Mouse (Mus musculus) layer of hippocampus, postnatal 10 days (tissue): ENCODE measurements around the gene D930048N14Rik. TPM values are rescaled to one million over a fixed set of nuclear protein-coding genes. Genes with fewer than 3 reads are reported as not detected.
"Not testable (repeated sequence)": the region's sequence is repeated elsewhere in the genome, so short reads cannot be mapped to it uniquely, and the experiment has no call there.

Experiments
- DNase-seq, 2 experiments: peaks; one replicate each; pipeline ENCODE4 v3.0.0; 2021; ENCODE audit warnings: low spot score in 2 of 2
- total RNA-seq, 2 experiments: library from RNA; stranded (reverse); gene quantifications; 2 replicates each; pipeline ENCODE4 v1.2.3; 2021

Gene D930048N14Rik
- total RNA-seq, 2 experiments from 2014 or later: 0.98 to 1.3 TPM

- DNase-seq: no peak
These were observed 23.3 kb upstream of the D930048N14Rik start for GRCm38 (mm10) chr11:51627425-51627824.

GRCm38 (mm10) chr11:51627907-51628306 lies 22.8 kb upstream of the D930048N14Rik start:
- no peak for DNase-seq

GRCm38 (mm10) chr11:51629651-51630314 lies 21.0 kb upstream of the D930048N14Rik start:
- DNase-seq: no peak

- DNase-seq: no peak
These were observed 18.5 kb upstream of the D930048N14Rik start for GRCm38 (mm10) chr11:51632130-51632753.

- DNase-seq: not testable (repeated sequence)
These were observed 17.6 kb upstream of the D930048N14Rik start for GRCm38 (mm10) chr11:51633200-51633599.

GRCm38 (mm10) chr11:51633721-51634120 lies 17.0 kb upstream of the D930048N14Rik start:
- no peak for DNase-seq

GRCm38 (mm10) chr11:51635127-51635524 lies 15.6 kb upstream of the D930048N14Rik start:
- no peak for DNase-seq

- peak; percentile 94 for DNase-seq
These were observed 15.0 kb upstream of the D930048N14Rik start, which contains the start of gene Rmnd5b for GRCm38 (mm10) chr11:51635525-51636322. TSS of gene Rmnd5b (minus strand) at chr11:51635896.

GRCm38 (mm10) chr11:51636323-51636684 lies 14.4 kb upstream of the D930048N14Rik start:
- peak in 1 of 2 experiments; percentile 38 for DNase-seq

- no peak for DNase-seq
These were observed 12.8 kb upstream of the D930048N14Rik start for GRCm38 (mm10) chr11:51637971-51638414.

GRCm38 (mm10) chr11:51638497-51638896 lies 12.3 kb upstream of the D930048N14Rik start:
- DNase-seq: no peak

GRCm38 (mm10) chr11:51640748-51641147 lies 10.0 kb upstream of the D930048N14Rik start:
- no peak for DNase-seq

- no peak for DNase-seq
These were observed 7.6 kb upstream of the D930048N14Rik start for GRCm38 (mm10) chr11:51643202-51643601.

GRCm38 (mm10) chr11:51643761-51644160 lies 7.0 kb upstream of the D930048N14Rik start:
- peak in 1 of 2 experiments; percentile 34 for DNase-seq

GRCm38 (mm10) chr11:51644217-51644616 lies 6.5 kb upstream of the D930048N14Rik start:
- no peak for DNase-seq

- DNase-seq: peak in 1 of 2 experiments; percentile 23
These were observed 5.5 kb upstream of the D930048N14Rik start for GRCm38 (mm10) chr11:51645293-51645692.

- peak in 1 of 2 experiments; percentile 17 for DNase-seq
These were observed 4.5 kb upstream of the D930048N14Rik start for GRCm38 (mm10) chr11:51646245-51646644.

- DNase-seq: peak in 1 of 2 experiments; percentile 19
These were observed 3.7 kb upstream of the D930048N14Rik start for GRCm38 (mm10) chr11:51646751-51647667.

- DNase-seq: no peak
These were observed 2.2 kb upstream of the D930048N14Rik start for GRCm38 (mm10) chr11:51648566-51648965.

- DNase-seq: no peak
These were observed 1.5 kb upstream of the D930048N14Rik start for GRCm38 (mm10) chr11:51649111-51649888.
